Mouse (Mus musculus) liver, embryonic 14.5 days (tissue): ENCODE results near the gene Rtel1.

Source experiments
- CTCF ChIP-seq: IDR thresholded peaks from 2 replicates; pipeline ENCODE4 v1.5.1; 2016; ENCODE audit warnings: antibody characterized with exemption, low read depth, control low read depth
- EP300 ChIP-seq: IDR thresholded peaks from 2 replicates; pipeline ENCODE4 v1.6.1; 2016; ENCODE audit warnings: antibody characterized with exemption, low read depth

- TF ChIP-seq CTCF = peak; percentile 57; the same call in 1 of the 2 replicates
- no peak for TF ChIP-seq EP300
Measured at GRCm38 (mm10) chr2:181375787-181376186, 56.2 kb downstream of the Rtel1 start.
